In the genomic region with DNA sequence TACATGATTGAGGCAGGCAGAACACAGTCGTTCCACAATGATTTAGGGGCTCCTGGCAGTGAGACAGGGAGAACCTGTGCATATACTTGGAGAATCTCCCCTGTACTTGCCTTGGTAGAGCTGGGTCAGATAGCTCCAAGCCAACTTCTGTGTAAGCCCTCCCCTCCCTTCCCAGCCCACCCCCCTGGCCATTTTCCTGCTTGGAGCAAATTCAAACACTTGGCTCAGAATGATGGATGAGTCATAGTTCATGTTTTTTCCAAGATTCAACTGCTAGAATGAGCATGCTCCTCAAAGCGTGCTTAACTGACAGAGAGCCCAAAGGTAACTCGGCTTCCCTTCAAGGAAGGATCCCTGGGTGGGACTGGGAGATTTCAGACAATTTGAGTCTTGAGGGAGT, we compare ENCODE assay signal across 15 mouse cellular contexts.
A peak's percentile ranks its signal among the peaks of the same experiment; 100 is the strongest.
DNase-seq lines count a peak whose midpoint lies in the region; ATAC-seq and TF ChIP-seq lines count a peak whose summit lies in the region.
"Had no signal": no experiment of that assay in that cellular context is flagged by ENCODE, and none has a peak within 500 bp of the region (broad histone marks: within the 10 kb centered on the region; RNA-seq: fewer than 3 reads in every experiment).

No protein-coding gene starts in this region.

- no peak overlapping the region for H3K27ac ChIP-seq in forebrain, embryonic 15.5 days (replicated peaks)
- no peak overlapping the region for H3K27ac ChIP-seq in forebrain, embryonic 14.5 days (ENCODE audit: low read depth, low read length)
- no peak overlapping the region for H3K27ac ChIP-seq in lung, embryonic 14.5 days (ENCODE audit: low read depth)
- H3K27ac ChIP-seq in stomach, embryonic 15.5 days, result no peak overlapping the region
- H3K27ac ChIP-seq: heart, embryonic 15.5 days; hindbrain, embryonic 15.5 days; liver, embryonic 14.5 days; midbrain, embryonic 15.5 days had no signal

- DNase-seq in forebrain, embryonic 14.5 days (ENCODE audit: low spot score), result no peak
- peak; percentile 35 for DNase-seq in lung, embryonic 14.5 days
- DNase-seq in lung, postnatal 4 days, result no peak
- DNase-seq in adipocyte (ENCODE audit: low spot score), result peak; percentile 80
- no peak for DNase-seq in yolk sac, embryonic 10.5 days (ENCODE audit: low spot score)
- DNase-seq: kidney, adult 2 months; kidney, postnatal 25 days; right cerebral cortex, postnatal 25 days; thymus, adult 18-20 months had no signal

- 58% methylated on average over 3 of the region's 3 CpGs for WGBS in forebrain, embryonic 15.5 days
- WGBS in forebrain, embryonic 14.5 days, result 68% methylated on average over 3 of the region's 3 CpGs
- 42% methylated on average over 3 of the region's 3 CpGs for WGBS in lung, embryonic 14.5 days
- 41% methylated on average over 3 of the region's 3 CpGs for WGBS in stomach, embryonic 15.5 days

- ATAC-seq in forebrain, embryonic 15.5 days (replicated peaks), result peak; percentile 51; the same call in 1 of the 2 replicates
- no peak for ATAC-seq in forebrain, embryonic 14.5 days
- no peak for ATAC-seq in lung, embryonic 14.5 days (ENCODE audit: insufficient read depth)
- ATAC-seq in stomach, embryonic 15.5 days (ENCODE audit: insufficient read depth, low FRiP score, low read depth), result 0 out of 2 replicates have a peak, but pooled peaks have one; percentile 31
- ATAC-seq: midbrain, embryonic 15.5 days had no signal

- no peaks in the 10 kb centered on the region for H3K27me3 ChIP-seq in forebrain, embryonic 15.5 days
- no peaks in the 10 kb centered on the region for H3K27me3 ChIP-seq in forebrain, embryonic 14.5 days (replicated peaks; ENCODE audit: control insufficient read depth, insufficient read depth, low read length)
- no peaks in the 10 kb centered on the region for H3K27me3 ChIP-seq in lung, embryonic 14.5 days (ENCODE audit: insufficient read depth, low read length)
- no peaks in the 10 kb centered on the region for H3K27me3 ChIP-seq in stomach, embryonic 15.5 days (replicated peaks)
- H3K27me3 ChIP-seq: hindbrain, embryonic 15.5 days; midbrain, embryonic 15.5 days had no signal

- no peak overlapping the region for H3K9ac ChIP-seq in forebrain, embryonic 15.5 days (replicated peaks)
- H3K9ac ChIP-seq in forebrain, embryonic 14.5 days (ENCODE audit: low read length), result no peak overlapping the region
- H3K9ac ChIP-seq in lung, embryonic 14.5 days, result no peak overlapping the region
- no peak overlapping the region for H3K9ac ChIP-seq in stomach, embryonic 15.5 days
- H3K9ac ChIP-seq: heart, embryonic 15.5 days; hindbrain, embryonic 15.5 days; liver, embryonic 14.5 days; midbrain, embryonic 15.5 days had no signal

- H3K9me3 ChIP-seq in forebrain, embryonic 15.5 days, result no peaks in the 10 kb centered on the region
- no peaks in the 10 kb centered on the region for H3K9me3 ChIP-seq in forebrain, embryonic 14.5 days (replicated peaks; ENCODE audit: control insufficient read depth, low read length)
- H3K9me3 ChIP-seq in lung, embryonic 14.5 days (ENCODE audit: low read depth, low read length), result no peaks in the 10 kb centered on the region
- no peaks in the 10 kb centered on the region for H3K9me3 ChIP-seq in stomach, embryonic 15.5 days
- H3K9me3 ChIP-seq: heart, embryonic 15.5 days; hindbrain, embryonic 15.5 days; midbrain, embryonic 15.5 days had no signal

- no peak overlapping the region for H3K4me2 ChIP-seq in forebrain, embryonic 15.5 days (replicated peaks)
- H3K4me2 ChIP-seq in forebrain, embryonic 14.5 days (ENCODE audit: low read length), result no peak overlapping the region
- no peak overlapping the region for H3K4me2 ChIP-seq in lung, embryonic 14.5 days
- H3K4me2 ChIP-seq in stomach, embryonic 15.5 days, result no peak overlapping the region
- H3K4me2 ChIP-seq: heart, embryonic 15.5 days; hindbrain, embryonic 15.5 days; midbrain, embryonic 15.5 days had no signal

- H3K36me3 ChIP-seq in forebrain, embryonic 15.5 days, result no peaks in the 10 kb centered on the region
- no peaks in the 10 kb centered on the region for H3K36me3 ChIP-seq in forebrain, embryonic 14.5 days (ENCODE audit: control insufficient read depth, insufficient read depth, low read length)
- no peaks in the 10 kb centered on the region for H3K36me3 ChIP-seq in lung, embryonic 14.5 days (ENCODE audit: insufficient read depth)
- no peaks in the 10 kb centered on the region for H3K36me3 ChIP-seq in stomach, embryonic 15.5 days
- H3K36me3 ChIP-seq: heart, embryonic 15.5 days; hindbrain, embryonic 15.5 days; midbrain, embryonic 15.5 days had no signal

- TF ChIP-seq CTCF in lung, embryonic 14.5 days (IDR thresholded peaks at IDR 0.05; ENCODE audit: low read depth), result no peak

- no peak overlapping the region for H3K4me3 ChIP-seq in forebrain, embryonic 15.5 days
- no peak overlapping the region for H3K4me3 ChIP-seq in forebrain, embryonic 14.5 days (ENCODE audit: low read depth, low read length)
- H3K4me3 ChIP-seq in lung, embryonic 14.5 days (ENCODE audit: low read depth, low read length), result no peak overlapping the region
- H3K4me3 ChIP-seq in stomach, embryonic 15.5 days (replicated peaks), result no peak overlapping the region
- H3K4me3 ChIP-seq: heart, embryonic 15.5 days; hindbrain, embryonic 15.5 days; midbrain, embryonic 15.5 days had no signal

- H3K4me1 ChIP-seq in forebrain, embryonic 15.5 days, result peaks cover 5% of the 10 kb centered on the region; the same call in 1 of the 2 replicates
- no peaks in the 10 kb centered on the region; the same call in 1 of the 2 replicates for H3K4me1 ChIP-seq in forebrain, embryonic 14.5 days (ENCODE audit: control insufficient read depth, insufficient read depth, low read length)
- no peaks in the 10 kb centered on the region for H3K4me1 ChIP-seq in lung, embryonic 14.5 days (ENCODE audit: insufficient read depth)
- 0 out of 2 replicates have a peak, but pooled peaks cover 5% of the 10 kb centered on the region for H3K4me1 ChIP-seq in stomach, embryonic 15.5 days
- H3K4me1 ChIP-seq: hindbrain, embryonic 15.5 days; midbrain, embryonic 15.5 days had no signal

Comparison
In these comparisons a context has a peak if more than half of its experiments do, and no peak if none do; other contexts are left out.
1. ATAC-seq: peak in forebrain, embryonic 15.5 days (single experiment) and stomach, embryonic 15.5 days (single experiment); none in forebrain, embryonic 14.5 days (single experiment) and lung, embryonic 14.5 days (single experiment).
2. DNase-seq: peak in lung, embryonic 14.5 days (single experiment) and adipocyte (single experiment); none in forebrain, embryonic 14.5 days (single experiment), lung, postnatal 4 days (0 of 2) and yolk sac, embryonic 10.5 days (single experiment).